Comparison of ENCODE assay signal across 9 mouse cellular contexts in genomic region chr4:65125341-65126332, GRCm38 (mm10). TPM values are rescaled to one million over a fixed set of nuclear protein-coding genes. Genes with fewer than 3 reads are reported as not detected.
DNase-seq lines count a peak whose midpoint lies in the region; ATAC-seq lines count a peak whose summit lies in the region.
"Had no signal": no experiment of that assay in that cellular context is flagged by ENCODE, and none has a peak within 500 bp of the region (broad histone marks: within the 10 kb centered on the region; RNA-seq: fewer than 3 reads in every experiment).

No protein-coding gene starts in this region.

- peak overlapping the region; percentile 89 for H3K4me2 ChIP-seq in embryonic facial prominence, embryonic 14.5 days (ENCODE audit: low read depth, low read length)
- peak overlapping the region; percentile 95 for H3K4me2 ChIP-seq in heart, embryonic 14.5 days (ENCODE audit: low read length)
- peak overlapping the region; percentile 88 for H3K4me2 ChIP-seq in kidney, embryonic 15.5 days
- H3K4me2 ChIP-seq in liver, embryonic 15.5 days: peak overlapping the region; percentile 62
- peak overlapping the region; percentile 97 for H3K4me2 ChIP-seq in neural tube, embryonic 14.5 days (ENCODE audit: low read depth, low read length)

- H3K27me3 ChIP-seq in embryonic facial prominence, embryonic 14.5 days (replicated peaks; ENCODE audit: control insufficient read depth, insufficient read depth, low read length): peaks cover 20% of the 10 kb centered on the region
- no peaks in the 10 kb centered on the region; the same call in 1 of the 2 replicates for H3K27me3 ChIP-seq in heart, embryonic 14.5 days (ENCODE audit: control insufficient read depth, insufficient read depth, low read length)
- H3K27me3 ChIP-seq in kidney, embryonic 15.5 days: peaks cover 7% of the 10 kb centered on the region; the same call in 1 of the 2 replicates
- H3K27me3 ChIP-seq in liver, embryonic 15.5 days: peaks cover 54% of the 10 kb centered on the region
- H3K27me3 ChIP-seq in neural tube, embryonic 14.5 days (ENCODE audit: control insufficient read depth, insufficient read depth, low read length): peaks cover 10% of the 10 kb centered on the region

- peak; percentile 47 for ATAC-seq in embryonic facial prominence, embryonic 14.5 days (ENCODE audit: low read depth)
- ATAC-seq in heart, embryonic 14.5 days (ENCODE audit: insufficient number of reproducible peaks, insufficient read depth, low FRiP score, low read depth): no peak
- ATAC-seq in kidney, embryonic 15.5 days (replicated peaks; ENCODE audit: low FRiP score): peak; percentile 65
- no peak for ATAC-seq in liver, embryonic 15.5 days (ENCODE audit: insufficient read depth)
- peak; percentile 41; the same call in 1 of the 2 replicates for ATAC-seq in neural tube, embryonic 14.5 days (ENCODE audit: low read depth)

- peak; percentile 38 for DNase-seq in right cerebral cortex, postnatal 14 days
- no peak for DNase-seq in right cerebral cortex, adult 18-20 months
- peak; percentile 70 for DNase-seq in embryonic facial prominence, embryonic 14.5 days (ENCODE audit: low spot score)
- no peak for DNase-seq in B cell, adult 2 months

- peak overlapping the region; percentile 54 for H3K4me3 ChIP-seq in embryonic facial prominence, embryonic 14.5 days (ENCODE audit: low read depth, low read length)
- peak overlapping the region; percentile 55 to 57 for H3K4me3 ChIP-seq in heart, embryonic 14.5 days (ENCODE audit: control insufficient read depth in 1 of 2, insufficient read depth in 1 of 2, low read depth in 1 of 2, low read length in 2 of 2)
- peak overlapping the region; percentile 62 for H3K4me3 ChIP-seq in kidney, embryonic 15.5 days (replicated peaks)
- H3K4me3 ChIP-seq in liver, embryonic 15.5 days (replicated peaks): peak overlapping the region; percentile 39
- H3K4me3 ChIP-seq in neural tube, embryonic 14.5 days (ENCODE audit: low read depth, low read length): peak overlapping the region; percentile 50

- WGBS in embryonic facial prominence, embryonic 14.5 days: under 1% methylated on average over 25 of the region's 30 CpGs
- WGBS in heart, embryonic 14.5 days: under 1% methylated on average over 30 of the region's 30 CpGs
- WGBS in kidney, embryonic 15.5 days: under 1% methylated on average over 29 of the region's 30 CpGs
- WGBS in liver, embryonic 15.5 days (ENCODE audit: insufficient replicate concordance): under 1% methylated on average over 30 of the region's 30 CpGs
- WGBS in neural tube, embryonic 14.5 days: 0% methylated on average over 30 of the region's 30 CpGs

- H3K4me1 ChIP-seq in embryonic facial prominence, embryonic 14.5 days (ENCODE audit: control insufficient read depth, insufficient read depth, low read length): peaks cover 9% of the 10 kb centered on the region; the same call in 1 of the 2 replicates
- peaks cover 6 to 12% of the 10 kb centered on the region in 2 experiments for H3K4me1 ChIP-seq in heart, embryonic 14.5 days (ENCODE audit: control insufficient read depth in 2 of 2, insufficient read depth in 2 of 2, low read length in 2 of 2)
- peaks cover 28% of the 10 kb centered on the region for H3K4me1 ChIP-seq in kidney, embryonic 15.5 days
- H3K4me1 ChIP-seq in liver, embryonic 15.5 days (replicated peaks): no peaks in the 10 kb centered on the region
- H3K4me1 ChIP-seq in neural tube, embryonic 14.5 days (ENCODE audit: control insufficient read depth, insufficient read depth, low read length): peaks cover 9% of the 10 kb centered on the region; the same call in 1 of the 2 replicates

- H3K27ac ChIP-seq in embryonic facial prominence, embryonic 14.5 days (replicated peaks; ENCODE audit: low read depth, low read length): peak overlapping the region; percentile 76
- H3K27ac ChIP-seq in heart, embryonic 14.5 days (replicated peaks in 1 of 2; ENCODE audit: control insufficient read depth in 1 of 2, insufficient read depth in 1 of 2, low read depth in 2 of 2, low read length in 2 of 2): peak overlapping the region; percentile 61 to 72
- peak overlapping the region; percentile 77 for H3K27ac ChIP-seq in kidney, embryonic 15.5 days
- H3K27ac ChIP-seq in liver, embryonic 15.5 days (replicated peaks): no peak overlapping the region
- H3K27ac ChIP-seq in neural tube, embryonic 14.5 days (ENCODE audit: low read depth, low read length): no peak overlapping the region
- H3K27ac ChIP-seq: macrophage had no signal

- no peaks in the 10 kb centered on the region for H3K9me3 ChIP-seq in embryonic facial prominence, embryonic 14.5 days (ENCODE audit: control insufficient read depth, low read length)
- no peaks in the 10 kb centered on the region for H3K9me3 ChIP-seq in heart, embryonic 14.5 days (ENCODE audit: control insufficient read depth, low read length)
- no peaks in the 10 kb centered on the region for H3K9me3 ChIP-seq in kidney, embryonic 15.5 days (replicated peaks)
- H3K9me3 ChIP-seq in liver, embryonic 15.5 days (replicated peaks): no peaks in the 10 kb centered on the region
- no peaks in the 10 kb centered on the region for H3K9me3 ChIP-seq in neural tube, embryonic 14.5 days (ENCODE audit: control insufficient read depth, low read length)

- peak overlapping the region; percentile 65 for H3K9ac ChIP-seq in embryonic facial prominence, embryonic 14.5 days (ENCODE audit: low read depth, low read length)
- peak overlapping the region; percentile 75 for H3K9ac ChIP-seq in heart, embryonic 14.5 days (ENCODE audit: low read length)
- peak overlapping the region; percentile 57 for H3K9ac ChIP-seq in kidney, embryonic 15.5 days
- no peak overlapping the region for H3K9ac ChIP-seq in liver, embryonic 15.5 days
- H3K9ac ChIP-seq in neural tube, embryonic 14.5 days (replicated peaks; ENCODE audit: low read depth, low read length): no peak overlapping the region

- no peaks in the 10 kb centered on the region for H3K36me3 ChIP-seq in embryonic facial prominence, embryonic 14.5 days (ENCODE audit: control insufficient read depth, insufficient read depth, low read length)
- no peaks in the 10 kb centered on the region for H3K36me3 ChIP-seq in heart, embryonic 14.5 days (ENCODE audit: control insufficient read depth, insufficient read depth, low read length)
- H3K36me3 ChIP-seq in kidney, embryonic 15.5 days: no peaks in the 10 kb centered on the region
- H3K36me3 ChIP-seq in liver, embryonic 15.5 days (replicated peaks): no peaks in the 10 kb centered on the region
- no peaks in the 10 kb centered on the region for H3K36me3 ChIP-seq in neural tube, embryonic 14.5 days (ENCODE audit: control insufficient read depth, insufficient read depth, low read length)

RNA-seq across cellular contexts. Expression of gene Pappa, which starts 1.7 kb away (rescaled TPM):
- polyA plus RNA-seq in embryonic facial prominence, embryonic 14.5 days (2014; fragmentation: Nextera tagmentation; extraction: Ambion mirVana): 1.7 and 1.8 TPM in 2 replicates
- polyA plus RNA-seq in heart, embryonic 14.5 days (2014; fragmentation: Nextera tagmentation; extraction: Ambion mirVana): 0.40 and 0.73 TPM in 2 replicates
- polyA plus RNA-seq in kidney, embryonic 15.5 days (2015; fragmentation: Nextera tagmentation; extraction: Ambion mirVana): 2.2 TPM in 2 replicates
- 0.02 and 0.05 TPM in 2 replicates for polyA plus RNA-seq in liver, embryonic 15.5 days (2015; fragmentation: Nextera tagmentation; extraction: Ambion mirVana)
- 1.1 and 1.2 TPM in 2 replicates for polyA plus RNA-seq in neural tube, embryonic 14.5 days (2014; fragmentation: Nextera tagmentation; extraction: Ambion mirVana)
- polyA plus RNA-seq: macrophage had no signal

Comparison
In these comparisons a context has a peak if more than half of its experiments do, and no peak if none do; other contexts are left out.
1. DNase-seq: peak in right cerebral cortex, postnatal 14 days (single experiment) and embryonic facial prominence, embryonic 14.5 days (single experiment); none in right cerebral cortex, adult 18-20 months (single experiment) and B cell, adult 2 months (0 of 2).
2. ATAC-seq: peak in embryonic facial prominence, embryonic 14.5 days (single experiment), kidney, embryonic 15.5 days (single experiment) and neural tube, embryonic 14.5 days (single experiment); none in heart, embryonic 14.5 days (single experiment) and liver, embryonic 15.5 days (single experiment).
3. H3K27ac ChIP-seq: peak in embryonic facial prominence, embryonic 14.5 days (single experiment), heart, embryonic 14.5 days (2 of 2) and kidney, embryonic 15.5 days (single experiment); none in liver, embryonic 15.5 days (single experiment) and neural tube, embryonic 14.5 days (single experiment).
4. H3K9ac ChIP-seq: peak in embryonic facial prominence, embryonic 14.5 days (single experiment), heart, embryonic 14.5 days (single experiment) and kidney, embryonic 15.5 days (single experiment); none in liver, embryonic 15.5 days (single experiment) and neural tube, embryonic 14.5 days (single experiment).
5. Peak in every context shown above with its lines, with median percentiles within 50 percentile points of each other: H3K4me2 ChIP-seq and H3K4me3 ChIP-seq.